Mouse (Mus musculus): ENCODE results near the gene Hsp90aa1. TPM values are rescaled to one million over a fixed set of nuclear protein-coding genes. Genes with fewer than 3 reads are reported as not detected.

The Hsp90aa1 gene
- total and polyA plus RNA-seq, 3 experiments, result 730 to 2,091 (median 1,361) TPM

DNA sequence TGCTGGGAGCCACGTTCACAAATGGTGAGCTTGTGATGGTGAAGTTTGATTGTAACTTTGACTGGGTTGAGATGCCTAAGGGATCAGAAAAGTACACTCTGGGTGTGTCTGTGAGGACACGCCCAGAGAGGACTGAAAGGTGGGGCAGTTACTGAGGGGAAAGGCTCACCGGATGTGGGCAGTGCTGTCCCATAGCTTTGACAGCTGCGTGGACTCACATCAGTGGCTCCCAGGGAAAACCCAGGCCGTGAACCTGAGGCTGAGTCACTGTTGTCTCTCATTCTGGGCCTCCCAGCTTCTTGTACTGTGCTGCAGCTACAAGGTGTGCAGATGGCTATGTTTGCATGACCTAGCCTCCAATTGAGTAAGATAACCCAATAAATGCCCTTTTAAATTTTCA is 23.0 kb upstream of the Hsp90aa1 start (continued):
- 0 out of 2 replicates have a peak, but pooled peaks have one; percentile 26 for TF ChIP-seq MAFK (IDR thresholded peaks at IDR 0.05; ENCODE audit: insufficient replicate concordance, low read length)

DNA sequence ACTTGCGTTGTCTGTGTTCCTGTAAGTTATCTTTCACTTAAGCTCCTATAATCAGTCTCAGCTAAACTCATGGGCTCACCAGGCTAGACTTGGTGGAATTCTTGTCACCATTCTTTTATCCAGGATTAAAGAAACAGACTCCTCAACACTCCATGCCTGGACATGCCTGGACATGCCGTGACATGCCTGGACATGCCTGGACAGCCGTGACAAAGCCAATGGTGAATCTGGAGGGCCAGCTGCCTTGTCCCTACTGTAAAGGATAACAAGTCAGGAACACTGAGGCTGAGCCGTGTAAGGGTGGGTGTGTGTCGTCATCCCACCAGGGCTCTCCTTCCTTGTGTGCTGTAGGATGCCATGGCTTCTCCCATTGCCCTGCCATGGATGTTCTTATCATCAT is 22.5 kb upstream of the Hsp90aa1 start:
- Histone ChIP-seq H3K4me1 (ENCODE audit: control insufficient read depth in 1 of 2, insufficient read depth in 2 of 2) (peaks cover 6 to 36% of the 10 kb centered on the region in 2 experiments), H3K27ac (ENCODE audit: insufficient read depth, low read depth) (peak overlapping the region; percentile 77), H3K9ac (ENCODE audit: insufficient read depth, low read depth) (no peak overlapping the region), H3K79me2 (replicated peaks; ENCODE audit: control insufficient read depth, extremely low read depth, insufficient read depth, poor library complexity, severe bottlenecking) (no peaks in the 10 kb centered on the region), H3K27me3 (replicated peaks) (peaks cover 10% of the 10 kb centered on the region), H3K9me3 (replicated peaks; ENCODE audit: low read length) (peaks cover 13% of the 10 kb centered on the region), H3K4me3 (replicated peaks in 1 of 3; ENCODE audit: low read depth in 2 of 3, low read length in 2 of 3, poor library complexity in 1 of 3) (no peak overlapping the region), H3K36me3 (replicated peaks in 1 of 2; ENCODE audit: control insufficient read depth in 1 of 2, insufficient read depth in 1 of 2, low read length in 1 of 2) (no peaks in the 10 kb centered on the region), H3K4me2 (ENCODE audit: insufficient read depth, low read depth, poor library complexity, severe bottlenecking) (no peak overlapping the region)
- TF ChIP-seq RCOR1 (conservative IDR thresholded peaks at IDR 0.05; ENCODE audit: low read depth, low read length) (no peak), EP300 (IDR thresholded peaks at IDR 0.05; ENCODE audit: low read length) (no peak), CHD1 (IDR thresholded peaks at IDR 0.05; ENCODE audit: low read depth, low read length) (peak; percentile 91; the same call in 1 of the 2 replicates)
- no peak for DNase-seq (ENCODE audit: extremely low read depth)
- in situ Hi-C loops (cut with MboI; ENCODE audit: low pct_ligation_motif_present, low pct_unique_long_range_greater_than_20kb, low sequenced_read_pairs), result no loop called here
- dilution Hi-C loops (cut with MboI; ENCODE audit: extremely low pct_ligation_motif_present, extremely low pct_unique_long_range_greater_than_20kb, low sequenced_read_pairs), result no loop called here

GRCm38 (mm10) chr12:110716004-110716403 is 13.5 kb upstream of the Hsp90aa1 start:
- dilution Hi-C loops (cut with MboI; ENCODE audit: extremely low pct_ligation_motif_present, extremely low pct_unique_long_range_greater_than_20kb, low sequenced_read_pairs) (no loop called here), in situ Hi-C loops (cut with MboI; ENCODE audit: low pct_ligation_motif_present, low pct_unique_long_range_greater_than_20kb, low sequenced_read_pairs) (no loop called here)
- Histone ChIP-seq H3K27ac (ENCODE audit: insufficient read depth, low read depth) (no peak overlapping the region), H3K4me1 (ENCODE audit: control insufficient read depth in 1 of 2, insufficient read depth in 2 of 2) (no peaks in the 10 kb centered on the region), H3K9ac (ENCODE audit: insufficient read depth, low read depth) (no peak overlapping the region), H3K9me3 (replicated peaks; ENCODE audit: low read length) (peaks cover 10% of the 10 kb centered on the region), H3K36me3 (replicated peaks in 1 of 2; ENCODE audit: control insufficient read depth in 1 of 2, insufficient read depth in 1 of 2, low read length in 1 of 2) (no peaks in the 10 kb centered on the region), H3K4me2 (ENCODE audit: insufficient read depth, low read depth, poor library complexity, severe bottlenecking) (no peak overlapping the region), H3K4me3 (replicated peaks in 1 of 3; ENCODE audit: low read depth in 2 of 3, low read length in 2 of 3, poor library complexity in 1 of 3) (no peak overlapping the region), H3K79me2 (replicated peaks; ENCODE audit: control insufficient read depth, extremely low read depth, insufficient read depth, poor library complexity, severe bottlenecking) (no peaks in the 10 kb centered on the region), H3K27me3 (replicated peaks) (peaks cover 19% of the 10 kb centered on the region)
- no peak for DNase-seq (ENCODE audit: extremely low read depth)
- TF ChIP-seq EP300 (IDR thresholded peaks at IDR 0.05; ENCODE audit: low read length) (no peak), KAT2A (IDR thresholded peaks at IDR 0.05; ENCODE audit: insufficient replicate concordance, low read length) (no peak), ZNF384 (IDR thresholded peaks at IDR 0.05; ENCODE audit: low read depth, low read length) (no peak), USF2 (conservative IDR thresholded peaks at IDR 0.05; ENCODE audit: low read depth, low read length) (no peak), IRF4 (IDR thresholded peaks at IDR 0.05; ENCODE audit: low read depth, low read length) (no peak), TBP (conservative IDR thresholded peaks at IDR 0.05; ENCODE audit: low read depth, low read length) (no peak), E2F4 (IDR thresholded peaks at IDR 0.05; ENCODE audit: insufficient replicate concordance, low read depth, low read length) (no peak), MAX (IDR thresholded peaks at IDR 0.05; ENCODE audit: low read length) (no peak), MAFK (IDR thresholded peaks at IDR 0.05; ENCODE audit: insufficient replicate concordance, low read length) (no peak), PAX5 (IDR thresholded peaks at IDR 0.05; ENCODE audit: low read length) (no peak), SMC3 (IDR thresholded peaks at IDR 0.05; ENCODE audit: low read depth, low read length) (no peak), RAD21 (IDR thresholded peaks at IDR 0.05; ENCODE audit: low read depth, low read length) (no peak), BHLHE40 (IDR thresholded peaks at IDR 0.05; ENCODE audit: low read depth, low read length) (no peak), JUND (conservative IDR thresholded peaks at IDR 0.05; ENCODE audit: low read depth, low read length) (no peak), ZC3H11A (IDR thresholded peaks at IDR 0.05; ENCODE audit: low read depth, low read length) (no peak), TCF12 (IDR thresholded peaks at IDR 0.05; ENCODE audit: low read depth, low read length) (no peak), USF1 (IDR thresholded peaks at IDR 0.05; ENCODE audit: low read depth, low read length) (no peak), HCFC1 (IDR thresholded peaks at IDR 0.05; ENCODE audit: low read depth, low read length) (no peak), CTCF (conservative IDR thresholded peaks at IDR 0.05 in 1 of 2, IDR thresholded peaks at IDR 0.05 in 1 of 2; ENCODE audit: low read depth in 2 of 2, low read length in 2 of 2) (no peak), MYC (IDR thresholded peaks at IDR 0.05; ENCODE audit: low read depth, low read length) (no peak)

All from CH12.LX (cell line).